Mouse (Mus musculus) lung, postnatal 4 days (tissue): ENCODE data around the gene Jade1.
A peak's percentile ranks its signal among the peaks of the same experiment; 100 is the strongest.

Experiments used
- DNase-seq, 2 experiments: peaks; one replicate each; pipeline ENCODE4 v3.0.0; 2021

The Jade1 gene

DNA sequence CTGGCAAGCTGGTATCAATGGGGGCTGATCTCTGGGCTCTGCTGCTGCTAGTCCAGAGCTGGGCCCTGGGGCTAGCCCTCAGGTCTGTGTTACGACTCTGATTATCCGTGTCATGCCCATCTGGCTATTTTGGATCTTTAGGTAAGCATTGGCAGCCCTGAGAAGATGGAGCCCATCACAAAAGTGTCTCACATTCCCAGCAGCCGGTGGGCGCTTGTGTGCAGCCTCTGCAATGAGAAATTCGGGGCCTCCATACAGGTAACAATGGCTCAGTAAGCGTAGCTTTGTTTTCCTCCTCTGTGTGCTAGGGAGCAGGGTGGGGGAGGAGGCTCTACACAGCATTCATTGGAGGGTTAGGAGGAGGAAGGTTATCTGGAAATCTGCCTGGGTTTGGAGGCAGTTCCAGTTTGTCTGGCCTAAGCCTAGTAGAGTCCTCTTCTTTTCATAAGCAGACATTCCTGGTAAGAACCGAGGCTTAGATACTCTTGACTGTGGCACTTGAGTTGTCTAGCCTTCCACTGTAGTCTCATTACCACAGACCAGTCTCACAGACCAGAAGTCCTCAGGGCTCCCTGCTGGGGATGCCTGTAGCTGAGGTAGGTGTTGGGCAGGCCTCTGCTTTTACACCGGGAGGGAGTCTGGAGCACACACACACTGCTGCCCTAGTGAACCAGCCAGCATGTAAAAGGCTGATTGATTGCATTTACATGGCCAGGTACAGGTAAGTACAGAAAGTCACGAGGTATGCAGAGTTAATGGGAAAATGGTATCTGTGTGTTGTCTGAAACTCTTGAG lies 45.9 kb downstream of the Jade1 start:
- no peak for DNase-seq

DNA sequence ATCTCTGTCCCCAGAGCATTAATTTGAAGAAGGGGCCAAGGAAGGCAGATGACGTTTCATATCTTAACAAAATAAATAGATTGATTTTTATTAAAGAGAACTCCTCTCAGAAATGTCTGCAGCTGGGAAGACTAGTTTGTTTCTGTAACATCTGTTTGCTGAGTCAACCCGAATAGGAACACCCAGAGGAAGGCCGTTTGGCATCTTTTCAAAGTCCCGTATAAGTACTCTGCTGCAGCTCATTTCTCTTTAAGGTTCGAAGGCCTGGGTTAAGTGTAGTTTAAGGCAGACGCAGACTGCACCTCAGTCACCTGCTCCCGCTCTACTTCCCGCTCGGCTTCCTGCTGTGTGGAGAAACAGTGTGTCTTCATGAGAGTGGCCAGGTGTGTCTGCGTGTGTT lies 47.4 kb downstream of the Jade1 start:
- DNase-seq, result no peak

DNA sequence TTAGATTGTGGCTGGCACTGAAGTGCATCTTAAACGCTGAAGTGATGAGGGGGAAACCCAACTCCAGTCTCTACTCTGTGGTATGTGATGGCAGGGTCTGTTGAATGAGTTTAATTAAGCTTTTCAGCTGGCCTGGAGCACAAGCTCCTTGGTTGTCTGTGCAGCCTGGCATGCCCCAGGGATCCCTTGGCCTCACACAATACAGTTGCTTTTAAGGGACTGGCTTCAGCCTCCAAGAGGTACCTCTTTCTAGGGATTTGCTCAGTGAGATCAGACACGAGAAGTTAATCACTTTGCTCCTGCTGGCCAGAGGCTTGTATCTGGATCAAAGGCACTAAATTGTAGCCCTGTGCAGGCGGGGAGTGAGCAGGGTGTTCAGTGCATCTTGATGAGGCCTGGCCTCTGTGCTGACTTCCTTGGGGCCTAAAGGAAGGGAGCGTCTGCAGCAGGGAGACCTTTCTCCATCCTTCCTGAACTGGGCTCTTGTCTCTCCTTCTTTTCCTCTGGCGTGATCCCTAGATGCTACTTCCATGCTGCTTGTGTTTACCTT lies 48.0 kb downstream of the Jade1 start:
- no peak for DNase-seq

DNA sequence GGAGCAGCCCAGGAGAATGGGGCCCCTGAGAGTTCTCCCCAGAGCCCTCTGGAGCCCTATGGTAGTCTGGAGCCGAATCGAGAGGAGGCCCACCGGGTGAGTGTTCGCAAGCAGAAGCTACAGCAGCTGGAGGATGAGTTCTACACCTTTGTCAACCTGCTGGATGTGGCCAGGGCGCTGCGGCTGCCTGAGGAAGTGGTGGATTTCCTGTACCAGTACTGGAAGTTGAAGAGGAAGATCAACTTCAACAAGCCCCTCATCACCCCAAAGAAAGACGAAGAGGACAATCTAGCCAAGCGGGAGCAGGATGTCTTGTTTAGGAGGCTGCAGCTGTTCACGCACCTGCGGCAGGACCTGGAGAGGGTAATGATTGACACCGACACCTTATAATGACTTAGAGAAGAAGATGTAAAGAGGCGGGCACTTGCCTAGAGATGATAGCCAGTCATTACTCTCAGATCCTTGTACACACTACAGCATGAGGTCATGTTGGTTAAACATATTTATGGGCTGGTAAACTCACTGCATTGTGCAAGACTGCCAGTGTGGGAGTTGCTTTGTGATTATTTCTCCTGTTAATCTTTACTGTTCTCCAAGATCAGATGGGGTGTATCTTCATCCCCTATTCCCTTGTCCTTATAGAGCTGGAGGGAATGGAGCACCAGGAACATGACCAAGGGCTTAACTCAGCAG lies 49.2 kb downstream of the Jade1 start:
- DNase-seq, result peak in 1 of 2 experiments; percentile 12

DNA sequence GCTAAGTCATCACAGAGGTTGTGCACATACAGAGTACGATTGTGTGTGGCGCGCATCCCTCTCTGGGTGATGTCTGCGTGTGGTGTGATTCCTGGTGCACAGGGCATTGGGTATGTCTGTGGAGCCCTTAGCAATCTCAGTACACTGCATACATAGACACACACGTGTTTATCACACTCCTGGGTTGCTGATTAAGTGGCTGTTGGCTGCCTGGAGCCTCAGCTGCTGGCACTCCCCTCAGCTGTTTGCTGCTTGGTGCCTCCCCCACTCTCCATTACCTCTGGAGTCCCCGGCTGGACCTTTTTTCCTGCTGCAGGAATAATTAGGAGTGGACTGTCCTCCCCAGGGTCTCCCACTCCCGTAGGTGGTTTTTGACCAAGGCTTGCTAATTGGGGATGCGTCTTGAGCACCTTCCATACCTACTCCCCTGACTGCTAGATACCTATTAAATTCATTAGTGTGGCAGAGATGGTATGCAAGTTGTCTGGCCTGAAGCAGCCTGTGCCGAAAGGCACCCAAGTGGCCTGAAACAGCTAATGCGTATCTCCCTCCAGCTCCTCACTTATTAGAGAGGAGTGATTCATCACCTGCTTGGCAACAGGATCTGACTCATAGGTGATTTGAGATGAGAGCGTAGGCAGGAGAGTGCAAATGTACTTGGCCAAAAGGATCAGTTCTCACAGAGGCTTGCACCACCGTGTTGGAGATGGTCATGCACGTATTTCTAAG lies 50.2 kb downstream of the Jade1 start:
- DNase-seq, result peak in 1 of 2 experiments; percentile 21

DNA sequence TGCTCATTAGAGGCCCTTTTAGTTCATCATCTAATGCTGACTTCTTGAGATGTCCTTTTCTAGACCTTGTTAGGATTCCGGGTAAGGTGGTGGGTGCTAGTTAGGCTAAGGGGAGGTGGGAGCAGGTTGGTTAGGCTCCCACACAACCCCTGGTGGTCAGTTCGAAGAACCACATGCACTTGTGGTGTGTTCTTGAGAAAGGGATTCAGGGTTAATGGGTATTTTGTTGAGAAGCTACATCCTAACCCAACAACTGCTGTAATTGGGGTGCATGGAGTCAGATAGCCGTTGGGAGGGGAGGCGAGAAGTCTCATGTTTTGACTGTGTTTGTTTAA lies 50.8 kb downstream of the Jade1 start:
- no peak for DNase-seq

DNA sequence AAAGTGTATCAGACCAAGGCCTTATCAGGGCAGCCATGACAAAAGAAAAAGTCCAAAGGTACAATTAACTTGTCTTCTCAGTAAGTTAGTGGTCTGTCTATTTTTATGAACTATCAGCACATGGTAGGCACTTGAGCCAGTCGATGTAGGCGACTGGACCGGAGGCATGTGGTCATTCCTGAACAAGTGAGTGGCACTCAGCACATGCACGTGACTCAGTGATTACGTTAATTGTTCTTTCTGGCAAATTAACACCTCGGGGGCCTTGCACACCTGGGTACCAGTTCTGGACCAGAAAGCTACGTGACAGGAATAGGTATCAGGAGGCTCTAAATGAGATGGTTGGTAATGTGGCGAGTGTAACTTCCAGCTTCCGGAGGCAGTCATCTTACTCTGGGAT lies 51.5 kb downstream of the Jade1 start:
- peak in 1 of 2 experiments; percentile 12 for DNase-seq

DNA sequence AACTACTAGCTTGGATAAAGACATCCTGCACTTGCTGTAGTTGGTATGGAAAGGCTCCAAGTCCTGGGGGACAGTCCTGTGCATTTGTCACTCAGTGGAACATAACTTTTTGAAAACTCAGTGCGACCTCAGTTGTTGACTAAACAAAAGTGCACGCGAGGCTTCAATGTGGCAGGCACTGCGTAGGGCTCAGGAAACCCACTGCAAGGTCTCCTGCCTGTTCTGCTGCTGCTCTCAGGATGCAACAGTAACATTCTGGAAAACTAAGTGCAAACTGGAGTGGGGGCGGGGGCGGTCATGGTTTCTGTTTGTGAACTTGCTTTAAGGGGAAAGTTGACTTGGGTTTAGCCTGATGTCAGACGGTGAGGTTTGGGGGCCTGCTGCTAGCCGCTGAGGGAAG lies 51.9 kb downstream of the Jade1 start:
- DNase-seq, result peak in 1 of 2 experiments; percentile 15

DNA sequence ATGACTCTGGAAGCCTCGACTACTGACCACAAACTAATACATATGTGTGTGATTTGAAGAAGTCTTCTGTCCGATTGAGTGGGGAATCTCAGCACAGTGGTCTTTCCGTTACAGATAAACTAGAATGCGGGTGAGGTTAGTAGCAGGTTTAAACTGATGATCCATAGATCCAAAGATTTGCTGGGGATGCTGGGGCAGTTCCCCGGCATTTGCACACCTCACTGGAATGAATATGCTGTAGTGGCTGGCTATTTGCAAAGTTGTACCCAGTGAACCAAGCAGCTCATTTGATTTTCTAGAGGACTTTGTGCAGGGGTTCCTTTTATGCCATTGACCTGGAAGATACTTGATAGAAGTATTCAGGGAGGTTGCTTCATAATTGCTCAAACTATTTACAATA lies 53.5 kb downstream of the Jade1 start:
- no peak for DNase-seq

DNA sequence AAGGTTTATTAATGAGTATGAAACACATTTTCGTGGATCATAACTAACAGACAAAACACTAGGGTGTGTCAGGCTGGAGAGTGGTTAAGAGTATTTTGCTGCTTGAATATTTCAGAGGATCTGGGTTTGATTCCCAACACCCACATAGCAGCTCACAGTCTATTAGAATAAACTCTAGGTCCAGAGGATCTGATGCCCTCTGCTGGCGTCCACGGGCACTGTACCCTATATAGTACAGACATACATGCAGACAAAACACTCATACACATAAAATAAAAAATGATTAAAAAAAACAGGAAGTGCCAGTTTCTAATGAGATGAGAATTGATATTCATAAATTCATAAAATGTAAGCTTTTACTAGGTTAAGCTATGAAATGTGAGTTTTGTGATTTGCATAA lies 56.7 kb downstream of the Jade1 start:
- DNase-seq, result no peak

DNA sequence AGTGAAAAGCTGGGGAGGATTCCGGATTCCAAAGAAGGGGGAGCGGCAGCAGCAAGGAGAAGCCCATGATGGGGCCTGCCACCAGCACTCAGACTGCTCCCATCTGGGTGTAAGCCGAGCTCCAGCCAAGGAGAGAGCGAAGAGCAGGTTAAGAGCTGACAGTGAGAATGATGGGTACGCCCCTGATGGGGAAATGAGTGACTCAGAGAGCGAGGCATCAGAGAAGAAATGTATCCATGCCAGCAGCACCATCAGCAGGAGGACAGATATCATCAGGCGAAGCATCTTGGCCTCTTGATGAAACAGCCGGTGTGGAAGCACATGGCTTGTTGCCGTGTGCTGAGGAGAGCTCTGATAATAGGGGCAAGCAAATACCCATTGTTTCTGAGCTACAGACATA lies 58.2 kb downstream of the Jade1 start:
- no peak for DNase-seq

DNA sequence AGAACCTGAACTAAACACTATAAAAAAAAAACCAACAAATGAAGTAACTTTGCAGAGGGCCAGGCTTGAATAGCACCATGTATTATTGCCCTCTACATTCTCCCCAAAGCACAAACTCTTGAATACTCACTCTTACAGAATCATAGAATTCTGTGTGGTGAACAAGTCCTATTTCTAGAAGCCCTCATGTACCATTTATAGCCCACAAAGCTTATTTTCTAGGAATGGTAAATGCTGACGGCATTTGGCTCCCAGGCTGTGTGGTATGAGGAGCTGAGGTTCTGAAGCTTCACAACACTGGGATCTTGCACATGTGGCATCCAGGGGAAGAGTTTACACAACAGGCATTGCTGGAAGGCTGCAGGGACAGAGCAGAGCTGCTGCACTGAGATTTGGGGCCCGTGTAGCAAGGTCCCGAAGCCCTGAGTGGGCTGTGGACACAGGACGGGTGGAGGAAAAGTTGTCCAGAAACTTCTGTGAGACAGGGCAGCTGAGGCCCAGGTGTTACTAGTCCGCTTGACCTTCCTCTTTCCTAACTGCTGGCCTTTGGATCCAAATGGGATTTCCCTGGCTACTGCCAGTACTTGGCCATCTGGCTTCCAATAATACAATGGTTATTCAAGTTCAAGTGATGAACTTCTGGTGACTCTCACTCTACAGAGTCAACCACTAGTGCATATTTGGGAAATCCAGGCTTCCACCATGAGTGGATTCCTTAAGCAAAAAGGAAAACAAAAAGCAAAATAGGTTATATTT lies 58.9 kb downstream of the Jade1 start:
- no peak for DNase-seq

DNA sequence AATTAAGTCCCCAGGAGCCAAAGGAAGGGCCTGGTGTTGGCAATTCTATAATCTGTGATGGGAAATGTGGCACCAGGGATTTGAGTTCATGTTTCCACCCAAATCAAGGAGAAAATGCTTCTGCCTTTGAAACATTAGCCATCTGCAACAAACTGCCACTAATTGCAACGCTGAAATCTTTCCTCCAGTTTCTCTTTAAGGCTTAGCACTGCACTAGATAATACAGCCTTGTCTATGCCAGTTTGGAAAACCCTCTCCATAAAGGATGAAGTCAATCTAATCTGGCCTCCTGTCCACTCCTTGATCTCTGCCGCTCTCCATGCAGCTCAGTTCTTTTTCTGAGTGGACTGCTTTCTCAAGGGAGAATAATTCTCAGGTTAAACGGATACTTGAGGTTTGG lies 62.5 kb downstream of the Jade1 start:
- no peak for DNase-seq

DNA sequence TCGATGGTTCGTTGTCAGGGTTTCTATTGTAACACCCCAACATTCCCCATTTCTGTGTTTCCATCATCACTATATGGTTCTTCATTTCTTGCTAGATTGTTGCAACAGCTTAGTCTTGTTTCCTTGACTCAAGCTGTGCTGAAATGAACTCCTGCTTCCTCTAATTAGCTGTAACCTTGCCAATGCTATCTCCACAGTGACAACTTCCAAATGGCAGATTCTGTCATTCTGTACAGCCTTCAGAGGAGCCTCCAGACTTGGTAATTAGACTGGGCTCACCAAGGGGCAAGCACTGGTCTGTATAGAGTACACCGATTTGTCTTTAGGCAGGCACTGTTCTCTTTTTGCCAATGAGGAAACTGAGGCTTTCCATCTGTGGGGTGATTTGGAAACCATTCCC lies 63.0 kb downstream of the Jade1 start:
- no peak for DNase-seq

DNA sequence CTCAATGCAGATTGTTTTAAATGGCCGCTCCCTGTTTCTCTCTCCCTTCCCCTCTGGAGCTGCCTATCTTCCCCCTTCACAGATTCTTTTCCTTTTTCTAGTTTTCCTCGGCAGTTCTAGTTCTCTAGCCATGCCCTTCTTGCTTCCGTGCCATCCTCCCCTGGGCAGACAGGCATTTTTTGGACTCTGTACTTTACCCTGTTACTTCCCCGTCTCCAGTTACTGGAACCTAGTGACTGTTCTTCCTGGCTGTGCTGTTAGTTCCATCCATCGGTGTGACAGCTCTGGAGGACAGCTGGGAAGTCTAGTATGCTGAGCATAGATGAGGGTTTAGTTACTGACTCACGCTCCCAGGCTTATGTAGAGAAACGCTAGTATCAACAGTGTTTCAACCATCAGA lies 65.4 kb downstream of the Jade1 start:
- DNase-seq, result no peak

DNA sequence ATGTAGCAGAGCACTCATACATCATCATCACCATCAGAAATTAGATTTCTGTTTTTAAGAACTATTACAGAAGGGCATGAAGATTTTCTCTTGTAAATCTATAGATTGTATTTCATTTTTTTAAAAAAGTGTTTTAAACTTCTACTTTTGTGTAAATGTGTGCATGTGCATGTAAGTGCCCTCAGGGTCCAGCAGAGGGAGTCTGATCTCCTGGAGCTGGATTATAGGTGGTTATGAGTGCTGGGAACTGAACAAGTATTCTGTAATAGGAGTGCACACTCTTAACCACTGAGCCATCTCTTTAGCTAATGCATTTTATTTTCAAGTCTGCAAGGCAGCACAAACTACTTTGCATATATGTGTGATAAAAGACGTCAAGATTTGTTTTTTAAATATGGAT lies 100.1 kb downstream of the Jade1 start:
- DNase-seq, result no peak
